Mouse (Mus musculus) forebrain, embryonic 14.5 days (tissue): ENCODE data around the gene Agl. TPM values are rescaled to one million over a fixed set of nuclear protein-coding genes. Genes with fewer than 3 reads are reported as not detected.

ENCODE experiments used
- ATAC-seq: fragments of 200-750 bp; cut with Nextera tagmentation; 2 replicates; pipeline ENCODE4 v1.8.0; 2017; ENCODE audit warnings: mild to moderate bottlenecking, moderate library complexity
- DNase-seq: peaks from one replicate; pipeline ENCODE4 v3.0.0-alpha.2; 2015; ENCODE audit warnings: low spot score
- H3K27ac ChIP-seq: fragments of 300-500 bp; sonication (generic); 2 replicates; pipeline ENCODE4 v1.5.1; 2014; ENCODE audit warnings: low read depth, mild to moderate bottlenecking, control low read depth, low read length, moderate library complexity
- H3K27me3 ChIP-seq: fragments of 300-500 bp; sonication (generic); replicated peaks from 2 replicates; pipeline ENCODE4 v1.6.1; 2014; ENCODE audit warnings: low read length, control low read depth, mixed read lengths; ENCODE audit not compliant: control insufficient read depth, insufficient read depth
- H3K36me3 ChIP-seq: fragments of 300-500 bp; sonication (generic); 2 replicates; pipeline ENCODE4 v1.6.1; 2014; ENCODE audit warnings: low read length, control low read depth; ENCODE audit not compliant: control insufficient read depth, insufficient read depth
- H3K4me1 ChIP-seq: fragments of 300-500 bp; sonication (generic); 2 replicates; pipeline ENCODE4 v1.6.1; 2014; ENCODE audit warnings: antibody characterized with exemption, low read length, control low read depth; ENCODE audit not compliant: control insufficient read depth, insufficient read depth
- H3K4me2 ChIP-seq: fragments of 300-500 bp; sonication (generic); 2 replicates; pipeline ENCODE4 v1.6.1; 2014; ENCODE audit warnings: mild to moderate bottlenecking, control low read depth, low read length
- H3K4me3 ChIP-seq: fragments of 300-500 bp; sonication (generic); 2 replicates; pipeline ENCODE4 v1.5.1; 2014; ENCODE audit warnings: low read depth, low read length, control low read depth
- H3K9ac ChIP-seq: fragments of 300-500 bp; sonication (generic); 2 replicates; pipeline ENCODE4 v1.6.1; 2014; ENCODE audit warnings: mild to moderate bottlenecking, low read length, control low read depth, moderate library complexity
- H3K9me3 ChIP-seq: fragments of 300-500 bp; sonication (generic); replicated peaks from 2 replicates; pipeline ENCODE4 v1.6.1; 2016; ENCODE audit warnings: low read length, control low read depth, mixed read lengths; ENCODE audit not compliant: control insufficient read depth
- WGBS: fragments of 180-500 bp; shearing (Covaris S2); extraction: QIAGEN DNeasy Blood & Tissue Kit; methylation state at CpG from one replicate; pipeline ENCODE4 v1.1.7; 2014; 5-methylcytosine and 5-hydroxymethylcytosine counted together
- polyA plus RNA-seq: library from polyadenylated mRNA; unstranded; fragments of >200 nt; fragmentation: Nextera tagmentation; extraction: Ambion mirVana; gene quantifications from 2 replicates; pipeline ENCODE4 v1.2.1, GENCODE M21; 2014

The Agl gene
- polyA plus RNA-seq, 1 experiment from 2014 or later = 10.7 TPM

DNA sequence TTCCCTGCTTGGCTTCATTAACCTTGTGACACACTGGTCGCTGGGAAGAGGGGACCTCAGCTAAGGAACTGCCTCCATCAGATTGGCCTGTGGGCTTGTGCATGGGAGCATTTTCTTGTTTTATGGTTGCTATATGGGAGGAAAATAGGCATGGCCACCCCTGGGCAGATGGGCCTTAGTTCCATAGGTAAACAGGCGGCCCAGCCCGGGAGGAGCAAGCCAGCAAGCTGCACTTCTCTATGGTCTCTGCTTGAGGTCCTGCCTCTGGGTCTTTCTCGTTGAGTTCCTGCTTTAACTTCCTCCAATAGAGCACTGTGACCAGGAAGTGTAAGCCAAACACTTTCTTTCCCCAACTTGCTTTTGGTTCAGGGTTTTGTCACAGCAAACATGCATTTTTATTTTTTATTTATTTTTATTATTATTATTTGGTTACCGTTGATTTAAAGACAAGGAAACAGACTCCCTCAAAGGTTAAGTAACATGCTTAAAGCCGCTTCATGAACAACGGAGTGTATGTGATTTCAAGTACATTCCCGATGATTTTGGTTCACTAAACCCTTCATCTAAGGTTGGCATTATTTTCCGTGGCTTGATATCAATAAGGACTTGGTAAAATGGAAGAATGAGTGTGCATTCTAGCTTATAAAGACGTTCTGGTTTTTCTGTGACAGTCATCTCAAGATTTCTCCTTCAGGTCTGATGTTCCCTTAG lies 696 bp upstream of the Agl start:
- DNase-seq = no peak
- H3K9me3 ChIP-seq = no peaks in the 10 kb centered on the region
- 65% methylated on average over 10 of the region's 10 CpGs for WGBS

DNA sequence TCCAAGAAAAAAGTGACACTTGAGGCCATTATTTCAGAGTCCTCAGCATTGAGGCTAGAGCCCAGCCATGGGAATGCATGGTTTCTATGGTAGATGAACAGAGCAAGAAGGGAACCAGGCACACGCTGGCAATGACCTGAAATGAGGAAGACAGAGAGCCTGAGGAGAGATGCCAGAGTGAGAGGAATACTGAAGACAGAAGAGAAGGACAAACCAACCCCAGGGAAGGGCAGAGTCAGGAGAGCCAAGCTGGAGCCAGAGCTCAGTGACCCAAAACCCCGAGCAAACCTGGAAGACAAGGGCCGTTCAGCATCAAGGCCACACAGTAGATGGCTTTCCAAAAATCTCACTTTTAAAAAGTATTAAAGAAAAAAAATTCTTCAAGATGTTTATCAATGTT lies 2.1 kb downstream of the Agl start:
- Histone ChIP-seq H3K9me3 (no peaks in the 10 kb centered on the region), H3K4me3 (no peak overlapping the region), H3K27me3 (no peaks in the 10 kb centered on the region), H3K9ac (no peak overlapping the region), H3K4me1 (peaks cover 3% of the 10 kb centered on the region; the same call in 1 of the 2 replicates), H3K36me3 (peaks cover 4% of the 10 kb centered on the region; the same call in 1 of the 2 replicates), H3K4me2 (no peak overlapping the region), H3K27ac (no peak overlapping the region)
- 86% methylated on average over 3 of the region's 3 CpGs for WGBS
- DNase-seq = no peak
- ATAC-seq = no peak

More for the DNA sequence above, 696 bp upstream of the Agl start:
- Histone ChIP-seq H3K36me3 (peaks cover 4% of the 10 kb centered on the region; the same call in 1 of the 2 replicates), H3K4me2 (peak overlapping the region; percentile 75), H3K4me1 (peaks cover 3% of the 10 kb centered on the region; the same call in 1 of the 2 replicates), H3K4me3 (peak overlapping the region; percentile 72), H3K9ac (peak overlapping the region; percentile 78), H3K27ac (no peak overlapping the region), H3K27me3 (no peaks in the 10 kb centered on the region)
- peak; percentile 40 for ATAC-seq

DNA sequence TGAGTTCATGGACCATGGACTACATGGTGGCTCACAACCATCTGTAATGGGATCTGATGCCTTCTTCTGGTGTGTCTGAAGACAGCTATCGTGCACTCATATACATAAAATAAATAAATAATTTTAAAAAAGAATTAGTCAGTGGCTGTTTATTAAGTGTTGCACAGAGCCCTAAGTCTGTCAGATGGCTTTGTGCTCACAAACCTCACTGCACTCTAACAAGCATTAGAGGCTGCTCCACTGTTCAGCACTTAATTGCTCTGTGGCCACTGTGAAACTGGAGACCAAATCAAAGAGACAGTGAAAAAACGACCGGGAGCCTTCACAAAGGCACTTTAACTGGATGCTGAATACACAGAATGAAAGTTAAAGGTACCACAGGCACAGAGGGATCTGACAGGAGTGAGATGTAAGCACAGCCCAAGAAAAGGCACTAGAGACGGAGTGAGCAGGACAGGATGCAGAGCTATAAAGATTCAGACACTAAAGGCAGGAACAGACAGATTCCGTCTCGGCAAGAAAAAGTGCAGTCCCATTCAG lies 3.1 kb downstream of the Agl start:
- Histone ChIP-seq H3K9me3 (no peaks in the 10 kb centered on the region), H3K36me3 (peaks cover 4% of the 10 kb centered on the region; the same call in 1 of the 2 replicates), H3K9ac (no peak overlapping the region; the same call in 1 of the 2 replicates), H3K27ac (no peak overlapping the region), H3K4me1 (peaks cover 3% of the 10 kb centered on the region; the same call in 1 of the 2 replicates), H3K4me2 (peak overlapping the region; percentile 6; the same call in 1 of the 2 replicates), H3K27me3 (no peaks in the 10 kb centered on the region), H3K4me3 (no peak overlapping the region)
- ATAC-seq (no peak), DNase-seq (peak; percentile 44)
- 11% methylated on average over 6 of the region's 6 CpGs for WGBS

DNA sequence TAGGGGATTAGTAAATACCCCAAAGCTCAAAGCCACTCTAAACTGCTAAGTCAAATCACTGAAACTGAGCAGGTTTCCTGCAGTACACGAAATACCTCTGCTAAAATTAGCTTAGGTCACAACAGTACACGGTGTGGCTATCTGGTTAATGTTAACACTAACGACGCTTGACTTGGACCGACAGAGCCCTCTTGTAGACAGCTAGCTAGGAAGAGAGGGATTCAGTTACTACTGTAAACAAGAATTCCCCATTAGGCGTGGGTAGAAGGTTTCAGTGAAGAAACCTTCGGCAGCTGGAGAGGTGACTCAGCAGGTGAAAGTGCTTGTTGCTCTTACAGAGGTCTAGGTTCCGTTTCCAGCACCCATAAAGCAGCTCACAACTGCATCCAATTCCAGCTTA lies 6.2 kb downstream of the Agl start:
- Histone ChIP-seq H3K4me1 (no peaks in the 10 kb centered on the region), H3K27me3 (no peaks in the 10 kb centered on the region), H3K9ac (no peak overlapping the region), H3K36me3 (peaks cover 8% of the 10 kb centered on the region; the same call in 1 of the 2 replicates), H3K27ac (no peak overlapping the region), H3K4me3 (no peak overlapping the region), H3K4me2 (no peak overlapping the region), H3K9me3 (no peaks in the 10 kb centered on the region)
- 82% methylated on average over 8 of the region's 8 CpGs for WGBS
- DNase-seq = no peak
- no peak for ATAC-seq

DNA sequence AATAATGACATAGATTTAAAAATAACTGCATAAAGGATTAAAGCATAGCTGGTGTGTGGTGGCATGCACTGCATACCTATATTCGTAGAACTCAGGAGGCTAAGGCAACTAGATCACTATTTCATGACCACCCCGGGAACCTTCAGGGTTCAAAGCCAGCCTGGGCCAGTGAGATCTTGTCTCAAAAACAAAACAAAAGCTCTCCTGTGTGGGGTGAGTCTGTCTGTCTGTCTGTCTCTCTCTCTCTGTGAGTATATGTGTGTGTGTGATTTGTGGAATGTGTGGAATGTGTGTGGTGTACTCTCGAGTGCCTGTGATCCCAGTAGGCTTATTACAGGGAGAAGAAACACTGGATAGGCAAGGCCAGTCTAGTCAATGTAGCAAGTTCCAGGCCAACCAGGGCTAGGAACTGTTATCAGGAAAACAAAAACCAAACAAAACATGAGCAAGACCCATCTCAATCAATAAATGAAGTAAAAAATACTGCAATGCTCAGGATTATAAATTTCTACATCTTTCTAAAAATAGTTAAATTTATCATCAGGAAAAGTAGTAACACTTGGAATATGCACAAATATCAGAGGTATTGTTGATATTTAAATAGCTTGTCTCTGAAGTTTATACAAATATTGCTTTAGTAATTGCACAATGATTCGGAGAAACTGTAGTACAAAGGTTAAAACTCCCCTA lies 9.0 kb downstream of the Agl start:
- no peak overlapping the region for H3K4me3 ChIP-seq
- no peaks in the 10 kb centered on the region for H3K9me3 ChIP-seq
- no peak overlapping the region for H3K27ac ChIP-seq
- no peaks in the 10 kb centered on the region for H3K27me3 ChIP-seq
- no peak for ATAC-seq
- no peak overlapping the region for H3K9ac ChIP-seq
- no peak for DNase-seq
- 80% methylated on average over 4 of the region's 4 CpGs for WGBS
- H3K4me2 ChIP-seq = no peak overlapping the region
- H3K4me1 ChIP-seq = no peaks in the 10 kb centered on the region
- peaks cover 12% of the 10 kb centered on the region for H3K36me3 ChIP-seq

DNA sequence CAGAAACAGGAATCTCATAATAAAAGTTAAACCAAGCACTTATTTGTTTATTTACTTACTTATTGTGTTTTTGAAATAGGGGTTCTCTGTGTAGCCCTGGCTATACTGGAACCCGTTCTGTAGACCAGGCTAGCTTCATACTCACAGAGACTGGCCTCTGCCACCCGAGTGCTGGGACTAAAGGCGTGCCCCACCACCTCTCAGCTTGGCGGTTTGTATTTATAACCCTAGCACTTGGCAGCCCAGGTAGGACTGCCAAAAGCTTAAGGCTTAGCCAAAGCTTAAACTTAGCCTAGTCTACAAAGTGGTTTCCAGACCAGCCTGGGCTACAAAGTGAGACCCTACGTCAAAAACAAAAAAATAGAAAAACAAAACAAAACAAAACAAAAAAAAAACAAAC lies 19.1 kb downstream of the Agl start:
- 91% methylated on average over 5 of the region's 5 CpGs for WGBS
- peaks cover 63% of the 10 kb centered on the region for H3K36me3 ChIP-seq

DNA sequence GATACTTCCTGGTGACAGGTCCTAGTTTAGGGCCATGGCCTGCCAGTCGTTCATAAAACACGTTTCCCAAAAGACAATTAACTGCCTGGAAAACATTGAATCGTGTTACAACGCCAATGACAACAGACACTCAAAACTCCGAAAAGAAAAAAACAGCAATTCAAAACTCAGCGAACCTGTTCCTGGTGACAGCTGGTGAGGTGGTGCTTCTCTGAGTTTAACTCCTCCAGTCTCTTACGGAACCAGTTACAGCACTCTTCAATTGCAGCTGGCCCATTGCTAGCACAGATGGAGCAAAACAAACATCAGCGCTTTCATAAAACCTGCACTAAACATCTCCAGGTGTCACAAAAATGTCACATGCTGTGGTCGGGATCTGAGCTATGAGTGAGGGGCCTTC lies 21.4 kb downstream of the Agl start:
- Histone ChIP-seq H3K27me3 (no peaks in the 10 kb centered on the region), H3K4me3 (no peak overlapping the region), H3K36me3 (peaks cover 73% of the 10 kb centered on the region), H3K9me3 (no peaks in the 10 kb centered on the region), H3K4me2 (no peak overlapping the region), H3K4me1 (no peaks in the 10 kb centered on the region), H3K9ac (no peak overlapping the region), H3K27ac (no peak overlapping the region)
- no peak for ATAC-seq
- 84% methylated on average over 9 of the region's 9 CpGs for WGBS
- DNase-seq = no peak

More for the DNA sequence above, 19.1 kb downstream of the Agl start:
- H3K27me3 ChIP-seq = no peaks in the 10 kb centered on the region
- no peaks in the 10 kb centered on the region for H3K4me1 ChIP-seq
- ATAC-seq (no peak), DNase-seq (no peak)
- H3K4me3 ChIP-seq = no peak overlapping the region
- H3K4me2 ChIP-seq = no peak overlapping the region
- H3K9ac ChIP-seq = no peak overlapping the region
- H3K27ac ChIP-seq = no peak overlapping the region
- no peaks in the 10 kb centered on the region for H3K9me3 ChIP-seq

GRCm38 (mm10) chr3:116785820-116786219 lies 22.1 kb downstream of the Agl start:
- Histone ChIP-seq H3K4me3 (no peak overlapping the region), H3K27ac (no peak overlapping the region), H3K36me3 (peaks cover 74% of the 10 kb centered on the region), H3K27me3 (no peaks in the 10 kb centered on the region), H3K9me3 (no peaks in the 10 kb centered on the region), H3K9ac (no peak overlapping the region), H3K4me1 (no peaks in the 10 kb centered on the region), H3K4me2 (no peak overlapping the region)
- WGBS = 94% methylated on average over 8 of the region's 8 CpGs
- DNase-seq (no peak), ATAC-seq (no peak)

DNA sequence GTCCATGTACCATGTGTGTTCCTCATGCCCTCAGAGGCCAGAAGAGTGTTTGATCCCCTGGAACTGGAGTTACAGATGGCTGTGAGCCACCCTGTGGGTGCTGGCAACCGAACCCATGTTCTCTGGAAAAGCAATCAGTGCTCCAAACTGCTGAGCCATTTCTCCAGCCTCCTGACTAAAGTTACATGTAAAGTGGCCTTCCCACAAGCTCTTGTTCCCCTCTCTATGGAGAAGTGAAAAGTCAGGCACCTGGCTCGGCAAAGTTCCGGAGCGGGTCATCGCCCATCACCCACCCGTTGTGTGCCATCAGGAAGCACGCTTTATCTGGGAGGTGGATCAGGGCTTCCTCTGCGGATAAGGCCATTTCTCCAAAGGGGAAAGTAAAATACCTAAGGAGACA lies 23.2 kb downstream of the Agl start:
- WGBS = 96% methylated on average over 8 of the region's 8 CpGs
- H3K9me3 ChIP-seq = no peaks in the 10 kb centered on the region

More for the DNA sequence above, 23.2 kb downstream of the Agl start:
- H3K27me3 ChIP-seq = no peaks in the 10 kb centered on the region
- H3K9ac ChIP-seq = no peak overlapping the region
- peaks cover 72% of the 10 kb centered on the region for H3K36me3 ChIP-seq
- DNase-seq (no peak), ATAC-seq (no peak)
- no peaks in the 10 kb centered on the region for H3K4me1 ChIP-seq
- H3K4me3 ChIP-seq = no peak overlapping the region
- no peak overlapping the region for H3K27ac ChIP-seq
- H3K4me2 ChIP-seq = no peak overlapping the region
